Mouse (Mus musculus) central nervous system, embryonic 11.5 days (tissue): ENCODE data around the gene Ankrd34b. TPM values are rescaled to one million over a fixed set of nuclear protein-coding genes. Genes with fewer than 3 reads are reported as not detected.

Source experiments
- polyA plus RNA-seq: library from polyadenylated mRNA; depleted of rRNA; stranded (reverse); fragments of >200 nt; gene quantifications from 2 replicates; pipeline ENCODE4 v1.2.3, GENCODE M21; 2012; rRNA removed

Ankrd34b gene
- 0.16 and 0.20 TPM in 2 replicates for polyA plus RNA-seq

DNA sequence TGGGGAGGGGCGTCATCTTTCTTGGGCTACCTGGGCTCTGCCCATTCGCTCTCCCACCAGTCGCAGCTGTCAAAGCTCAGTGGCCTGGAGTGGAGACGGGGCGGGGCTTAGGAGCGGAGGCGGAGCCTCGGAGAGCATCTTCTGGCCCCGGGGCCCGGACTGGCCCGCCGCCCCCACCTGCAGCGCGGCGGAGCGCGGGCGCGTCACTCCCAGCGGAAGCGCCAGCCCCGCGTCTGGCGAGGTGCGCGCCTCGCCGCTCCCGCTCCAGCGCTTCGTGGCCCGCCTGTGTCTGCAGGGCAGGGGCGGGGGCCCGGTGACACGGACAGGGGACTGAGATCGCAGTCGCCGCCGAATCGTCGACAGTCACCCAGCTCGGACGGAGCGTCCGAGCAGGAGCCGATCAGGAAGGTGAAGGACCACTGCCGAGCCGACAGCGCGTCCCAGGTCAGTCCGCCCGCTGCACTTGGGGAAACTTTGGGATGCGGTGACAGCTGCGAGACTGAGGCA, at the start of gene Ankrd34b:
Ankrd34b (plus strand) TSS at position 139 of the 507 bp plus-strand sequence.

GRCm38 (mm10) chr13:92483852-92484463, 58.3 kb downstream of the Ankrd34b start, which contains the start of gene Fam151b:
Gene Fam151b (minus strand): TSS chr13:92484015.

Other genes with a start within 250 kb of the Ankrd34b start
- not detected in 2 replicates for gene Gm20379, start 119.9 kb upstream of the Ankrd34b start, polyA plus RNA-seq
- 13.8 and 19.6 TPM in 2 replicates for gene Dhfr, start 71.2 kb upstream of the Ankrd34b start, polyA plus RNA-seq
- 32.8 and 37.8 TPM in 2 replicates for gene Msh3, start 70.9 kb upstream of the Ankrd34b start, polyA plus RNA-seq
- 2.6 and 3.2 TPM in 2 replicates for gene Fam151b, start 58.1 kb downstream of the Ankrd34b start, polyA plus RNA-seq
- 11.1 and 16.8 TPM in 2 replicates for gene Zfyve16, start 105.0 kb downstream of the Ankrd34b start, polyA plus RNA-seq
- gene Spz1, start 150.3 kb downstream of the Ankrd34b start, polyA plus RNA-seq: not detected in 2 replicates
- 14.4 and 17.9 TPM in 2 replicates for gene Serinc5, start 185.2 kb downstream of the Ankrd34b start, polyA plus RNA-seq